Mouse (Mus musculus): ENCODE data around the gene Etv1. TPM values are rescaled to one million over a fixed set of nuclear protein-coding genes. Genes with fewer than 3 reads are reported as not detected.
"Not testable (repeated sequence)": the region's sequence is repeated elsewhere in the genome, so short reads cannot be mapped to it uniquely, and the experiment has no call there.

Gene Etv1
- polyA plus RNA-seq, 1 experiment from 2014 or later: 32.5 TPM

DNA sequence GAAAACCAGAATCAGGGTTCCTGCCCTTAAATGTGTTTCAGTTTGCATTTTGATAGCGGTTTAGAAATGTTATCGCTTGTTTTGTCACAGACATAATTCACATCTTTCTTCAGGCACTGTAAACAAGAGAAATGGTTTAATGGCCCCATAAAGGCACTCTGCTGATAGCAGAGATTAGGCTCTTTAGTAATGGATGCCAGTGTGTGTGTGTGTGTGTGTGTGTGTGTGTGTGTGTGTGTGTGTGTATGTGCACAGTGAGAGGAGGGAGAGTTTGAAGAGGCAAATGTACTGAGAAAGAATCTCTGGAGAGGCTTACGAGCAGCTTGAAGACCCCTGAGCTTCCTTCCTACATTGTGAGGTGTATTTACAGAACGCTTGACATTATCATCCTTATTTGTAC, 41.5 kb downstream of the Etv1 start:
- no peak for ATAC-seq (ENCODE audit: low FRiP score, low read depth)
- Histone ChIP-seq H3K4me1 (replicated peaks) (no peaks in the 10 kb centered on the region), H3K27me3 (no peaks in the 10 kb centered on the region), H3K4me3 (no peak overlapping the region), H3K4me2 (no peak overlapping the region), H3K27ac (replicated peaks) (no peak overlapping the region), H3K9me3 (no peaks in the 10 kb centered on the region), H3K36me3 (no peaks in the 10 kb centered on the region), H3K9ac (no peak overlapping the region)
- 77% methylated on average over 4 of the region's 4 CpGs for WGBS

DNA sequence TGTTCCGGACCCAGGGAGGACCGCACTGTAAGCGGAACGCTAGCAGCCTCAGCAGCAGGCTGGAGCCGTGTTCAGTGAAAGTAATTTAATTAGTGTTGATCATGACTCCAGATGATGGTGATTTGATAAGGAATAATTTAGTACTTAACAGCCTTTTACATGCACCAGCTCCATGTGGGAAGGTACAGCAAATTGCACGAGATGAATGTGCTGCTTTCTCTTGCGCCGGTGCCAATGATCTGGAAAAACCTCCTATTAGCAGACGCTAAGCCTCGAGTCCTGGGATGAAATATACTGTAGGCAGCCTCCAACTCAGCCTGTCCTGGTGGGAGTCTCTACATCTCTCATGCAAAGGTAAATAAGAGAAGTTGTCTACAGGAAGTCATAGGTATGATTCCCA, 45.2 kb downstream of the Etv1 start:
- no peak for ATAC-seq (ENCODE audit: low FRiP score, low read depth)
- Histone ChIP-seq H3K27me3 (no peaks in the 10 kb centered on the region), H3K4me2 (peak overlapping the region; percentile 29), H3K9ac (no peak overlapping the region), H3K4me3 (no peak overlapping the region; the same call in 1 of the 2 replicates), H3K9me3 (no peaks in the 10 kb centered on the region), H3K4me1 (replicated peaks) (no peaks in the 10 kb centered on the region), H3K27ac (replicated peaks) (no peak overlapping the region), H3K36me3 (no peaks in the 10 kb centered on the region)
- WGBS: 58% methylated on average over 10 of the region's 10 CpGs

DNA sequence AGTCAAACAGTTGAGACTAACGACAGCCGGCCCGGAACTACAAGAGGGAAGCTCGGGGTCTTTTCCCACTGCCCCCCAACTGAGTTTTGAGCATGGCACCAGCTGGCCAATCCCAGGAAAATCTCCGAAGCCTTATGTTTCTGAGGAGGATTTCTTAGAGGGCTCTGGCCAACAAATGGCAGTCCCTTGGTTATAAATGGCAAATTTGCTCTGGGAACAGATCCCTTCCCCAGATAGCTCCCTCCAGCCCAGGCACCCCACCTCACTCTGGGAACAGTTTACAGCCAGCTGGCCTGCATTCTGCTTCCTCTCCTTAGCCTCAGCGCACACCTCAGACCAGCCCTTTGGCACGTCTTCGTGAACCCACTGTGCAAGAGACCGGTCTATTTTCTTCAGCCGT, 53.8 kb downstream of the Etv1 start:
- Histone ChIP-seq H3K27me3 (no peaks in the 10 kb centered on the region), H3K9ac (no peak overlapping the region), H3K4me3 (no peak overlapping the region), H3K9me3 (no peaks in the 10 kb centered on the region), H3K4me1 (replicated peaks) (no peaks in the 10 kb centered on the region), H3K36me3 (no peaks in the 10 kb centered on the region), H3K4me2 (no peak overlapping the region), H3K27ac (replicated peaks) (no peak overlapping the region)
- ATAC-seq (ENCODE audit: low FRiP score, low read depth): no peak
- WGBS: 92% methylated on average over 10 of the region's 10 CpGs

DNA sequence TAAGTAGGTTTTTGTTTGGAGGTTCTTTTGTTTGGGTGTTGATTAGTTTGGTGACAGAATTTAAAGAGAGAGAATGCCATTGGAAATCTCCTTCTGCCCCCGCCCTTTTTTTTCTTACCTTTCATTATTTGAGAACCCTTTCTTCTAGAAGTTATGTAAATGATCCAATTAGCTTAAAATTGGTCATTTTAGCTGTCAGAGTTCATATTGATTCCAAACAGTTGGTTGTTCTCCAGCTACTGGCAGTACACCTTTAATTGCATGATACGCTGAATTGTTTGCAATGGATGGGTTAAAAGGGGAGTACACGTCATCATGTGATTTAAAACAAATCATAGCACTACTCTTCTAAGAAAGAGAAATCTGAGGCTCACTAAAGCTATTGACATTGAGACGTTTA, 55.4 kb downstream of the Etv1 start:
- Histone ChIP-seq H3K27me3 (no peaks in the 10 kb centered on the region), H3K9ac (no peak overlapping the region), H3K36me3 (no peaks in the 10 kb centered on the region), H3K4me2 (no peak overlapping the region), H3K27ac (replicated peaks) (no peak overlapping the region), H3K9me3 (no peaks in the 10 kb centered on the region), H3K4me1 (replicated peaks) (no peaks in the 10 kb centered on the region), H3K4me3 (no peak overlapping the region)
- ATAC-seq (ENCODE audit: low FRiP score, low read depth): no peak
- 77% methylated on average over 4 of the region's 4 CpGs for WGBS

DNA sequence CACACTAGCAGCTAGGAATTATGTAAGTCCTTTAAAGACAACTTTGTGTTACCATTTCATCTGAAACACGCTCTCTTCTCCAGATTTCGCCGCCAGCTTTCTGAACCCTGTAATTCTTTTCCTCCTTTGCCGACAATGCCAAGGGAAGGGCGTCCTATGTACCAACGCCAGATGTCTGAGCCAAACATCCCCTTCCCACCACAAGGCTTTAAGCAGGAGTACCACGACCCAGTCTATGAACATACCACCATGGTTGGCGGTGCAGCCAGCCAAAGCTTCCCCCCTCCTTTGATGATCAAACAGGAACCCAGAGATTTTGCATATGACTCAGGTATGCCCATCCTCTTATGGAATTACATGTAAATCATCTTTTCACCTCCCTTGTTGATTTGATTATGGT, 55.8 kb downstream of the Etv1 start:
- not testable (repeated sequence) for ATAC-seq (ENCODE audit: low FRiP score, low read depth); H3K9ac ChIP-seq; H3K9me3 ChIP-seq; H3K4me3 ChIP-seq; H3K4me2 ChIP-seq; H3K4me1 ChIP-seq (replicated peaks); H3K27me3 ChIP-seq; H3K27ac ChIP-seq (replicated peaks); H3K36me3 ChIP-seq
- 95% methylated on average over 7 of the region's 8 CpGs for WGBS

DNA sequence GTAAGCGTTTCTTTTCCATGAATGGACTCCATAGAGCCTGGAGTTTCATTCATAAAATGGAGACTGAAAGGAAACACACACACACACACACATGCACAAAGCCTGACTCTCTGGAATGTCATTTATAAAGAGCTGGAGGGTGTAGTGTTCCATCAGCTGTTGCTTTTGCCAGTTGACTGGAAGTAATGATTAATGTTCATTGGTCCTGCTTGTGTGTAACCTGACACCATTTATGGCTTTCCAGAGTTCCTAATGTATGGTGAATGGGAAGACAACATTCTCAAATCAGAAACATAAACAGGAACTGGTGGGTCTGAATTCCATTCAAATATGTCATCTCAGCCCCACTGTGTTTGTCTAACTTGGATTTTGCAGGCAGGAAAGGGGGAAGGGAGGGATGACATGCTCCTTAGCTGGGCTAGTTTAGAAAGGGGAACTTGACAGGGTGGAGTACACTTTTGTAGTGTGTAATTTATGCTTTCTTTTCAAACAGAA, 64.7 kb downstream of the Etv1 start:
- WGBS: 3% methylated on average over 1 of the region's 1 CpGs
- H3K27ac ChIP-seq (replicated peaks): no peak overlapping the region
- H3K4me2 ChIP-seq: no peak overlapping the region
- H3K27me3 ChIP-seq: no peaks in the 10 kb centered on the region
- no peaks in the 10 kb centered on the region for H3K4me1 ChIP-seq (replicated peaks)
- H3K36me3 ChIP-seq: no peaks in the 10 kb centered on the region
- H3K9me3 ChIP-seq: no peaks in the 10 kb centered on the region
- H3K4me3 ChIP-seq: no peak overlapping the region
- peak; percentile 54; the same call in 1 of the 2 replicates for ATAC-seq (ENCODE audit: low FRiP score, low read depth)
- no peak overlapping the region for H3K9ac ChIP-seq

DNA sequence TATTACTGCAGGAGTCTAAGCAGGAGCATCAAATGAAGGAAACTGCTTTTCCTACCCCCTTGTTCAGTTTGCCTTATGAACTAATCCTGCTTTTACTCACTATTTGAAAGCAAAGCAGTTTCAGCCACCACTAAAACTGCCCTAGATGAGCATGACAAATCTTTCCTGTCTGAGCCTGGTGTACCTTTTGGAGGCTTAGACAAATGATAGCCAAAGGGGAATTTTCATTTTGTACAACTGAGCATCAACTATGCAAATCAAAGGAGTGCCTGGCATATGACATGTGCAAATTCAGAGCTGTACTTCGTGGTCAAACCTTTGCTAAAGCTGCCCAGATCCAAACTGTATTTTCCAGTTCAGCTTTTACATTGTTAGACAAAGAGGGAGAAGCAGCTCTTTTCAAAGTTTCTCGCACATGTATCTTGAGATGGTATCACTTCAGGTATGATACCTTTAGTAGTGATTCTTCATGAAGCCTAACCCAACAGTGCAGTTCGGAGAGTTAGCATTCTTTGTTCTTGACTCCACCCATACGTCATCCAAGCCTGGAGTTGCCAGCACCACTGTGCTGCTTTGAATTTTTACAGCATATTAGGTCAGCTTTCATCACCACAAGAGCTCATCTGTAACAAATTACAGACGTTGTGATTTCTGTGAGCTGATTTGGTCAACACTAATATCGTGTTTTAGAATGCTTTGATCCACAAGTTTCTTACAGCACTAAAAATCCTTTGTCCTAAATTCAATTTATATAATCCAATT, 68.5 kb downstream of the Etv1 start:
- H3K4me2 ChIP-seq: no peak overlapping the region
- H3K9ac ChIP-seq: no peak overlapping the region
- no peaks in the 10 kb centered on the region for H3K27me3 ChIP-seq
- no peak for ATAC-seq (ENCODE audit: low FRiP score, low read depth)
- no peaks in the 10 kb centered on the region for H3K36me3 ChIP-seq
- H3K4me1 ChIP-seq (replicated peaks): no peaks in the 10 kb centered on the region
- H3K9me3 ChIP-seq: no peaks in the 10 kb centered on the region
- 81% methylated on average over 6 of the region's 6 CpGs for WGBS
- no peak overlapping the region for H3K4me3 ChIP-seq
- H3K27ac ChIP-seq (replicated peaks): no peak overlapping the region

DNA sequence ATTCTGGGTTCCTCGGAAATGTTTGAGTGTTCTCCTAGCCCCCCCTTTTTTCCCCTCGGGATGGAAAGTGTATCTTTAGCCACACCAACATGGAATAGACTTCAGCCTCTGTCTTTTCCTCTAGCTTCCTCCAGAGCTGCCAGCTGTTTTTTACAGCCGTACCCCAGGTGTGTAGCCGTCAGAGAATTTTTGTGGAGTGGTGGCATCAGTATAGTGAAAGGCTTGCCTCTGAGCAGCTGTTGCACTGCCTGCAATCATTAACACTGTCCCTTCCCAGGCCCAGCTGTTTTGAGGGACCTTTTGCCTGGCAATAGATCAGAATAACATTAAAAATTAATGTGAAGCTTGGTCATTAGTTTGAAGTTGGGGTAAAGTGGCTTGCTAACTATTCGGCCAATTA, 70.8 kb downstream of the Etv1 start:
- ATAC-seq (ENCODE audit: low FRiP score, low read depth): no peak
- Histone ChIP-seq H3K27me3 (no peaks in the 10 kb centered on the region), H3K9me3 (no peaks in the 10 kb centered on the region), H3K4me3 (no peak overlapping the region), H3K36me3 (no peaks in the 10 kb centered on the region), H3K27ac (replicated peaks) (no peak overlapping the region), H3K4me1 (replicated peaks) (no peaks in the 10 kb centered on the region), H3K9ac (no peak overlapping the region), H3K4me2 (no peak overlapping the region)
- 77% methylated on average over 5 of the region's 5 CpGs for whole genome bisulfite sequencing

DNA sequence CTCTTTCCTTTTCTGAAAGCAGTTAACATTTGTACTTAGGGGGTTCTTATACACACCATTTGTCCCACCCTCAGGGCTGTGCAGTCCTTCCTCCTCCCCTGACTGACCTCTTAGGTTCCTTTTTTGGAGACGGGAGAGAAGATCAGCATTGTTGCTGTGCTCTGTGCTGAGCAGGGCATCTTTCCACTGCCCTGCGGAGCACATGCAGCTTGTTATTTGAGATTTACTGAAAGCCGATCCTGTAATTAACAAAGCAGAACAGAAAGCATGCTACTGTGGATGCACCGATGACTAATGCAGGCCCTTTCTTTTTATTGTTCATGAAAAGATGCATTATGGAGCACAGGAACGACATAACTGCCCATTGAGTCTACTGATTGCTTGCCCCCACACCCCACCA, 75.1 kb downstream of the Etv1 start:
- no peak for ATAC-seq (ENCODE audit: low FRiP score, low read depth)
- H3K9me3 ChIP-seq: no peaks in the 10 kb centered on the region

DNA sequence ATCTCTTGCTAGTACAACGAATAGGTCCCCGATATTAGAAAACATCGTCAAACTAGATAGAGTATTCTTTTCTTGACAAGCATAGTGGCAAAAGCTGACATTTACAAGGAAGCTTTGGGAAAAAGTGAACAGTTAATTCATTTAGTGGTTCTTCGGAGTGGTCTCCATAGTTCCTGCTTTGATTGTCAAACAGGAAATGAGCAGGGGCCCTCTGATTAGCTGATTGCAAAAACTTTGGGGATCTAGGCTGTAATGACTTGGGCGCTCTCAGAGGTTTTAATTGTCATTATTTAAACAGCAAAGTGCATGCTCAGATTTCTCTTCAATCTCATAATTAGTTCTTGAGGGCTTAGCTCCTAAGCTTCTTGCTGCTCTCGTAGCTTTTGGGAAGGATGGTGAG, 75.6 kb downstream of the Etv1 start:
- Histone ChIP-seq H3K4me2 (no peak overlapping the region), H3K9ac (no peak overlapping the region), H3K4me3 (no peak overlapping the region), H3K36me3 (no peaks in the 10 kb centered on the region), H3K9me3 (no peaks in the 10 kb centered on the region), H3K4me1 (replicated peaks) (no peaks in the 10 kb centered on the region), H3K27me3 (no peaks in the 10 kb centered on the region), H3K27ac (replicated peaks) (no peak overlapping the region)
- WGBS: 80% methylated on average over 6 of the region's 6 CpGs
- no peak for ATAC-seq (ENCODE audit: low FRiP score, low read depth)

More for the DNA sequence above, 75.1 kb downstream of the Etv1 start:
- no peak overlapping the region for H3K4me3 ChIP-seq
- H3K36me3 ChIP-seq: no peaks in the 10 kb centered on the region
- no peak overlapping the region for H3K4me2 ChIP-seq
- H3K27me3 ChIP-seq: no peaks in the 10 kb centered on the region
- no peak overlapping the region for H3K9ac ChIP-seq
- WGBS: 47% methylated on average over 5 of the region's 5 CpGs
- no peak overlapping the region for H3K27ac ChIP-seq (replicated peaks)
- H3K4me1 ChIP-seq (replicated peaks): no peaks in the 10 kb centered on the region

DNA sequence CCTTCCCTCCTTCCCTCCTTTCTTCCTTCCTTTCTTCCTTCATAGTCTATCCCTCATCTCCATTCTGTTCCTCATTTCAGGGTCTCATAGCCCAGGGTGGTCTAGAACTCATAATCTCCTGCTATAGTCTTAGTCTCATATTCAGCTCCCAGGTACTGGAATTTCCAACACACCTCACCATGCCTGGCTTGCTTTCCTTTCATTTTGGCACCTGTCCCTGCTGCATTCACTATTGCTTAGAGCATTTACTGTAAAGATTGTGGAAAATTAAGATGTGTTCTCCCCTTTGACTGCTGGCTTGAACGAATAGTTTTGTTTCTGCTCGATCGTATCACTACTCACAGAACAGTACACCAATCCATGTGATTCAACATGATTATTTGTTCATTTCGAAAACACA, 80.5 kb downstream of the Etv1 start:
- Histone ChIP-seq H3K27ac (replicated peaks) (no peak overlapping the region), H3K9me3 (no peaks in the 10 kb centered on the region), H3K4me1 (replicated peaks) (no peaks in the 10 kb centered on the region), H3K4me2 (no peak overlapping the region), H3K4me3 (no peak overlapping the region), H3K36me3 (no peaks in the 10 kb centered on the region), H3K9ac (no peak overlapping the region), H3K27me3 (no peaks in the 10 kb centered on the region)
- no peak for ATAC-seq (ENCODE audit: low FRiP score, low read depth)
- 95% methylated on average over 4 of the region's 4 CpGs for WGBS

DNA sequence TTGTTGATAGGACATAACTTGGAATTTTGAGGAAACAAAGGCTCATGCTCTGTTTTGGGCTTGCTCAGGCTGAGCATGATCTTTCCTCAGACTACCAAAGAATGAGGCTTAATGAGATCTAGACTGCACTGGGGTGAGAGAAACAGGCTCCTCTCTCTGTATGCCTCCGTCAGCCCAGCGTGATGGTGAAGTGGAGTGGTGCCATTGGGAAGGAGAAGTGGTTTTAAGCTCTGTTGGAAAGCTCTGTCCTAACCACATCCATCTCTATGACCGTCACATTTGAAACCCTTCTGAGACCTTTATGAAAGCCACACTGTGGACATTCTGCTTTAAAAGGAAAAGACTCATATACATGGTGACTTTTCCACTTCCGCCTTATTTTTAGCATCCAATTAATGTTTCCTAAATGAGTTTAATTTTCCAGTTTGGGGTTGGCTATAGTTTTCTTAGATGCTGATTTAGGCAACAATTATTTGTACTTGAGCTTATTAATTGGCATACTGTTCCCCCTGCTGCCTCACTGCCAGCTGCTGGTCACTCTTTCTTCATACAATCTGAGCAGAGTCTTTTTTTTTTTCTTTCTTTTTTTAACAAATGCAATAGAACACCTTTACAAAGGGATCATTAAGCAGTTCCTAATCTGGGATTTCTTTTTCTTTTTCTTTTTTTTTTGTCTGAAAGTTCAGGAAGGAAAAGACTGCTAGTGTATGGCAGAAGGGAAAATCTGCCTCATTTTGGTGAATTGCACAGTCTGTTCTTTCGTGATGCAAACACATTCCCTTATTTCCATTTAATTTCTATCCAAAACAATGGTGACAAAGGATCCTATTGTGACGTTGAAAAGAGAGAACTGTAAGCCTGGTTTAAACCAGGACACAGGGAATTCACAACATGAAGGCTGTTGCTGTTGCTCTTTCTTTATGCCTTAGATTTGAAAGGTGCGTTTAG, 81.3 kb downstream of the Etv1 start:
- WGBS: 60% methylated on average over 7 of the region's 7 CpGs
- Histone ChIP-seq H3K4me3 (no peak overlapping the region), H3K9ac (no peak overlapping the region), H3K27ac (replicated peaks) (no peak overlapping the region), H3K36me3 (no peaks in the 10 kb centered on the region), H3K9me3 (no peaks in the 10 kb centered on the region), H3K4me2 (no peak overlapping the region), H3K4me1 (replicated peaks) (no peaks in the 10 kb centered on the region), H3K27me3 (no peaks in the 10 kb centered on the region)
- no peak for ATAC-seq (ENCODE audit: low FRiP score, low read depth)
